Mouse (Mus musculus) ovary, postnatal 14 days (tissue): ENCODE results near the gene Scn1b.

Experiments used
- DNase-seq: peaks from one replicate; pipeline ENCODE4 v3.0.0; 2022; ENCODE audit warnings: low spot score

Gene Scn1b

DNA sequence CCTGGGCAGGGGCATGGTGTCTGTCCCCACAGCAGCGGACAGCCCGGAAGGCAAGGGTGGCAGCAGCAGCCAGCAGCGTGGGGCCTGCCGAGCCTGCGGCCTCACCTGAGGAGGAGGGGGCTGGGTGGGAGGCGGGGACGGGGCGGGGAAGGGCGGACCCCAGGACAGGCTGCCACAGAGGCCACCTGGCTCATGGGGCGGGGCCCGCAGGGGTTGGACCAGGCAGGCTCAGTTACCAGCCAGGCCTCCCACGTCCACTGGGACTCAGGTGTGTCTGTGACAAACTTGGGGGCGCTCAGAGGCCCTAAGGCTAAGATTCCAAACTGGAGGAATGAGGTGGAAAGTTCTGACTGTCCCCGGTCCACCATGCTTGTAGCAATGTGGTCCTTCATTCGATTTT, 11.6 kb downstream of the Scn1b start, which contains the start of gene Hpn:
TSS of gene Hpn (minus strand) at position 109 of the 400 bp plus-strand sequence.
- no peak for DNase-seq

DNA sequence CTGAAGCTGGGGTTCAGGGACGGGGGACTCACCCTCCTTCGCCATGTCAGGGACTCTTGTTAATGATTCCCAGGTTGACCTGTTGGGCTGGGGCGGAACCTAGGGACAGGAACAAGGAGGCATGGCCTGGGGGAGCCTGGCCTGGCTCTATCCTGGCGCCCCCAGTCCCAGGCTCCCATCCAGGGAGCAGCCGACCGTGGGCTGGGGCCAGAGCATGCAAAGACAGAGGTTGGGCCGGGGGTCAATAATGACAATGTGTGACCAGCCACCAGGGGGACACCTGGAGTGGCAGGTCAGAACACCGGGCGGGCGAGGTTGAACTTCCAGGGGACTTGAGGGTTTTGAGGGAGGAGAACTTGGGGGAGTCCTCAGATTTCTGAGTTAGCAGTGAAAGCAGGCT, 12.2 kb downstream of the Scn1b start:
- no peak for DNase-seq

DNA sequence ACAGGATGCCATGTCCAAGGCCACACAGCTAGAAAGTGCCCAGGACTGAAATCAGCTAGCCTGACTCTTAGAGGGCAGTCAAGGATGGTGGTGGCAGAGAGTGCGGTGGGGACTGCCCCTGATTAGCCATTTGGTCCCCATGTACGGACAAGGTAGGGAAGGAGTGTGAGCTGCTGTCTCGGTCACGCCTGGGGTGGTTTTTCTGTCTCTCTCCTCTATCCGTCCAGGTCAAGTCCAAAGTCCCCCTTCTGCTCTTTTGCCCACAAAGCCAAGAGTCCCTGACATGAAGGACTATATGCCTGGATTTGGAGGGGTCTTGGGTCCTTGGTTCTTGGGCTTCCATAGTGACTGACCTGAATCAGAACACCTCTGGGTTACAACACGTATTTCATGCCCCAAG, 13.0 kb downstream of the Scn1b start:
- no peak for DNase-seq

DNA sequence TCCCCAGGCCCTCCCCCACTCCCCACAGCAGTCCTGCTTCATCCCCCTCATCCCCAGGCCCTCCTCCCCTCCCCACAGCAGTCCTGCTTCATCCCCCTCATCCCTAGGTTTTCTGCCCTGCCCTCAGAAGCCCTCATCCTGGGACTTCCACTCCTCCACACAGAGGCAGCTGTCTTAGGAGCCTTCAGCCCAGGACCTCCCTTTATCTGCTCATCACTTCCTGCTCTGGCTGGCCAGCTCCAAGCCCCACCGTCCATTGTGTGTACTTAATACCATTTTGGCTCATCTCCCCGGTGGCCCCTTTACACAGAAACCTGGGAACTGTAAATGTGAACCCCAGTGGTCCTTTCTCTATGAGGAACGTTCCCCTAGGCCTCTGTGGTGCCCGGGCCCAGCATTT, 14.8 kb downstream of the Scn1b start:
- DNase-seq: no peak

DNA sequence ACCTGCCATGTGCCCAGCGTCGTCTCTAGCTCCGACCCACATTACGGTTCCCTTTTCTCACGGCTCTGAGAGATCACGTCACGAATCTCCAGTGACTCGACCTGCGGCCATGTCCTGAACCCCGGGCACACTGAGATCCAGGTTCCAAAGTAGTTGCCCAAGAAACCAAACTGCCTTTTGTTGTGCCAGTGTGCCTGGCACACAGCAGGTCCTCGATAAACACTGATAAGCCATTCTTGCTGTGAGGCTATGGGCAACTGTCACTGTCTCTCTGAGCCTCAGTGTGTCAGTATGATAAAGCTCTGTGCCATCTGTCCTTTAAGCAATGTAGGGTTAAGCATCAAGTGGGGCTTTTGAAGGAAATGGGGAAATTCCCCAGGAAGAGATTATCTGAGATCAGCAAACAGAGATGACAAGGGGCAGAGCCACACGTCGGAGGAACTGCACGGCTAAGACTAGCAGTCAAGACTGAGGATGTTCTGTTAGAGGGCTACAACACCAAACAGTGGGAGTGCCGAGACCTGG, 15.9 kb downstream of the Scn1b start:
- DNase-seq: no peak

DNA sequence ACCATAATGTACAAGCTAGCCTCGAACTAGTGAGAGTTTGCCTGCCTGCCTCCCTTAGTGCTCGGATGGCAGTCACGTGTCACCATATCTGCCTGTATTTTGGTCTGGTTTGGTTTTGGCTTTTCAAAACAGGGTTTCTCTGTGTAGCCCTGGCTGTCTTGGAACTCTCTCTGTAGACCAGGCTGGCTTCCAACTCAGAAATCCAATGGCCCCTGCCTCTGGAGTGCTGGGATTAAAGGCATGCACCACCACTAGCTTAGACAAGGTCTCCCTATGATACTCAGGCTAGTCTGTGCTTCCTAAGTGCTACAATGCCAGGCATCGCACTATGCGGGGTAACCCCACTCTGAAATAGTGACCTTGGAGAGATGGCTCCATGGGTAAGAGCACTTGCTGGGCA, 17.0 kb downstream of the Scn1b start:
- no peak for DNase-seq

DNA sequence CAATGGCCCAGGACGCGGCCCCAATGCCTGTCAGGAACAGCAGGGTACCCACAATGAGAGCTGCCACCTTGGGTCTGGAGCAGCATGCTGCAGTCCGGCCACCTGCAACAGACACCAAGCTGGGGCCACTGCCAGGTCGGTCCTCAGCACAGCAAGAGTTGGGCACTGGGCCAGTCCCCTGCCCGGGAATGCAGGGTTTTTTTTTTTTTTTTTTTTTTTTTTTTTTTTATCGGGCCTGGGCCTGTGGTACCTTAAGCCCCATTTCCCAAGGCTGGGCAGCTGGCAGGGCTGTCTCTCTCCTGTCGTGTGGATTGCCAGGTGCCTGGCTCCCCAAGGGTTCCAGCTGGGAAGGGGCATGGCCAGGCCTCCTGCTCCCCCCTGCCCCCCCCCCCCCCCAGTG, 17.7 kb downstream of the Scn1b start:
- DNase-seq: no peak

DNA sequence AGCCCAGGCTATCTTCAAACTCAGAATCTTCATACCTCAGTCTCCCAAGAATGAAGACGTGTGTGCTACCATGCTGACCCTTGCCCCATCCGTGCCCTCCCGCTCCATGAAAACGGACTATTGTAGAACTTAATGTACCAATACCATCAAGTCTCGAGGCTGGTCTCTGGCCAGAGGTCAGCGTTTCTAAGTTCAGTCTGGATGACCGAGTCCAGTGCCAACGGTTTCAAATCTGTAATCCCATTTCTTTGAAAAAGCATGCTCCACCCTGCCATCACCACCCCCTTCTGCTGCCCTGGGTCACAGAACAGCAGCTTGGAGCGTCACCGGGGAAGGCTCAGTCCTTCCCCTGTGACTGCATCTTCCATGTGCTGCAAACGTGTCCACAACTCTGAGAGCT, 19.0 kb downstream of the Scn1b start:
- DNase-seq: no peak

DNA sequence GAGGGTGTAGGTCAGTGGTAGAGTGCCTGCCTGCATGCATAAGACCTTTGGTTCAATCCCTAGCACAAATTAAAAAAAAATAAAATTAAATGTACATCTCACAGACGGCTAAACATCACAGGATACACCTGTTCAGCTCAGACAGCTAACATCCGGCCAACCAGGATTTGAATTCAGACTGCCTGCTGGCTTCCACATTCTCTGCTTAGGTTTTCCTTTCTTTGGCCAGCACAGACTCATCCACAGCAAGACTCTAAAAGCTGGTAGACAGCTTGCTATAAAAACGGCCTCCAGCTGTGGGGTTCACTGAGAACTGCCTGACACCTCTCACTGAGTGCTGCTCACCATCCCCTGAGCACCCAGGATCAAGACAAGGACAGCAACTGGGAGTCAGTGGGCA, 20.6 kb downstream of the Scn1b start:
- no peak for DNase-seq

DNA sequence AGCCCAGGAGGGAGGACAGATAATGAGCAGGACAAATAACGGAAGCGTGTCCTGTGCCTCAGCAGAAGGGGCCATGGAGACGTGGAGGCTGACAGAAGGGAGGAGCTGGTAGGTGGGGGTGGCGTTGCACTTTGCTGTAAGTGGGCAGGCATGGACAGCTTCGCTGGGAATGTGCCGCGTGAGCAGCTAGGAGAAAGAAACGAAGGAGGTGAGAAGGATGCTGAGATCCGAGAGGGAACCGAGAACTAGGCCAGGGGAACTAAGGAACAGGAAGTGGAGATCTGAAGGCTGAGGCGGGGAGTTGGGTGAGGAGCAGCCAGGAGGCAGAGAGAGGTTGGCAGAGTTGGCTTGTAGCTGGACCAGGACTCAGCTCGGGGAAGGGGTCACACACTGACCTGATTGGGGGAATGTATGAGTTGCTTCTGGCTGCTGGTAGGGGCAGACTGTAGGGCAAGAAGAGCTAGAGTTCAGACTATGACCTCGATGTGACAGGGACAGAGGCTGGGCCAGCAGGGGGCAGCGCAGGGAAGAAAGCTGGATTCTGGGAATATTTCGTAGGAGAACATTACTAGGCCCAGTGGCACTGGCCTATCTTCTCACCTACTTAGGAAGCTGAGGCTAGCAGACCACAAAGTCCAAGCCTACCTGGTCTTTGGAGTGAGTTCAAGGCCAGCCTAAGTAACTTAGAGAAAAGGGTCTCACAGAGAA, 21.6 kb downstream of the Scn1b start:
- DNase-seq: peak; percentile 51

DNA sequence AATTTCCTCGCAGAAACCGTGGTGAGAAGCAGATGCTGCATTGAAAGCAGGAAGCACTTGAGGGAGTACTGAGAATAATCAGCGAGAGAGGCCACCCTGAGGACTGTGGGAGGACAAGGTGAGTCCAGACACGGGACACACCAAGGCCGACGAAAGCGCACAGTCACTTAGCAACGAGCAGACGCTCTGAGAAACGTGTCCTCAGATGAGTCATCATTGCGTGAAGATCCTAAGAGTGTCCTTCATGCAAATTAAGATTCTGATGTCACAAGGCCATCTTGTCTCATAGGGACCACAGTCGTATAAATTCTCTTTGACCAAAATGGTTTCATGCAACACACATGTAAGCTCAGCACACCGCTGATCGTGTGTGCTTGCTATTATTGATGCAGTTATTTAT, 26.0 kb downstream of the Scn1b start:
- no peak for DNase-seq

DNA sequence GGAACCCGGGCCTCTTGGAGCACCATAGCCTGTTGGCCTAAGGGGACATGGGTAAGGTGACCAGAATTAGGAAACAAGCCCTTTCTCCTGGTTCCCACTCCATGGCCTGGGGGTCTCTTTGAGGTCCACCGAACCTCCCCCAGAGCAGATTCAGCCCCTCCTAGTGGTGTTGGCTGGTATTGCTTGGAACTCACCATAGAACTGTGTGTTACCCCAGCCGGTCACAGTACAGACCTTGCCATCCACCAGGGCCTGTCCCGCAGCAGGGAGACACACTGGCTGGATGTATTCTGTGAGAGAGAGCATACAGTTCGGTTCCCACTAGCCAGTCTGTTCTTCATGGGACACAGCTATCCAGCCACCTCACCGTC, 27.2 kb downstream of the Scn1b start:
- DNase-seq: no peak

DNA sequence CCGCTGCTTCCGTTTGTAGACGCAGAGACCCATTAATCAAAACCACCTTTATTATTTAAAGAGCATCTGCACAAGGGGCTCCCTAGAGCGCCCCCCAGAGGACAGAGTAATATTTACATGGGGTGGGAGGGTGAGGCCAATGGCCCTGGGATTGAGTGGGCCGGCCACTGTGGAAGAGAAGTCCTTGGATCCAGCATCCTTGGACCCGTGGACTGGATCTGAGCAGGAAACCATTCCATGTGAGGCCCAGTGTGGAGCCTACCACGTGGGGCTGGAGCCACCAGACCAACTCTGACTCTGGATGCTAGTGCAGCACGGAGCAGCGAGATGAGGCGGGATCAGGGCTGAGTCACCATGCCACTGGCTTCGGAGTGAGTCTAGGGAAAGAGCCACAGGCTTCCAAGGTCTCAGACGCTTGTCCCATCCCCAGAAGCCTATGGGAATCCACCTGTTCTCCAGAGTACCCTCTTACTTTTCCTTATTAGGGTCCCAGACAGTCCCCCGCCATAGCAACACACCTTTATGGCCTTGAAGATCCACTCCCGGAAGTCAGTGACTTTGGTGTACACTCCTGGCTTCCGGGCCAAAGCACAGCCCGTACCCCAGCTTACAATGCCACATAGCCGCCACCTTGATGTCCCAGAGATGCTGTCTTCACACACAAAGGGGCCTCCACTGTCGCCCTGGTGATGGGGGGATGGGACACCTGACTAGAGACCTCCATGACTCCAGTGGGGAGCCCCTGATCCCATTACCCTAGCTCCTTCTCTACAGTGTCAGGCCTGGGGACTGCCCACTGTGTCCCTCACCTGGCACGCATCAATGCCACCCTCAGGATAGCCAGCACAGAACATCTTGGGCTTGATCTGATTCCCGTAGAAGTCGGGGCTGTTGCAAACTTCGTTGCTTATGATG, 27.8 kb downstream of the Scn1b start:
- no peak for DNase-seq

DNA sequence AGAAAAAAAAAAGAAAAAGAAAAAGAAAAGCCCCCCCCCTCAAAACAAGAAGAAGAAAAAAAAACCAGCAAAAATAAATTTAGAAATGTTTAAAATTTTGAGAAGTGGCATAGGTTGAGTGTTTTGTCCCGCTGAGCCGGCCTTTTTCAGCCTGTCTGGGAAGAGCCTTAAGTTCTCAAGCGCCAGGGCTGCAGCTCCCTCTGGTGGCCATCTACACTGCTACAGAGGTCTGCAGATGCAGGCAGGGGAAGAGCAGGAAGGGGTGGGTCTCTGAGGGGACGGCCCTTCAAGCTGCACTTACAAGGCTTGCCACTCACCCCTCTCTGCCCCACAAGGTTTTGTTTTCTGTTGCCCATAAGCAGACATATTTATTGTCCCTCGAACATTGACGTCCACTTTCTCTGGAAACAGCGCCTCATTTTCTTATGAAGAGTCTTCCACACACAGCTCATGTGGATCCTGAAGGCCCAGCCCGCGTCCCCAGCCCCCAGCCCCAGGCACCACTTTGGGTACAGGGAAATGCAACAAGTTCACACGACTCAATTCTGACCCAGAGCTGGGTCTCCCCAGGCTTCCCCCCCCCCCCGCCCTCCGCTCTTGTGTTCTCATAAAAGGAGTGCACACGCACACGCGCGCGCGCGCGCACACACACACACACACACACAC, 29.1 kb downstream of the Scn1b start:
- peak; percentile 84 for DNase-seq

DNA sequence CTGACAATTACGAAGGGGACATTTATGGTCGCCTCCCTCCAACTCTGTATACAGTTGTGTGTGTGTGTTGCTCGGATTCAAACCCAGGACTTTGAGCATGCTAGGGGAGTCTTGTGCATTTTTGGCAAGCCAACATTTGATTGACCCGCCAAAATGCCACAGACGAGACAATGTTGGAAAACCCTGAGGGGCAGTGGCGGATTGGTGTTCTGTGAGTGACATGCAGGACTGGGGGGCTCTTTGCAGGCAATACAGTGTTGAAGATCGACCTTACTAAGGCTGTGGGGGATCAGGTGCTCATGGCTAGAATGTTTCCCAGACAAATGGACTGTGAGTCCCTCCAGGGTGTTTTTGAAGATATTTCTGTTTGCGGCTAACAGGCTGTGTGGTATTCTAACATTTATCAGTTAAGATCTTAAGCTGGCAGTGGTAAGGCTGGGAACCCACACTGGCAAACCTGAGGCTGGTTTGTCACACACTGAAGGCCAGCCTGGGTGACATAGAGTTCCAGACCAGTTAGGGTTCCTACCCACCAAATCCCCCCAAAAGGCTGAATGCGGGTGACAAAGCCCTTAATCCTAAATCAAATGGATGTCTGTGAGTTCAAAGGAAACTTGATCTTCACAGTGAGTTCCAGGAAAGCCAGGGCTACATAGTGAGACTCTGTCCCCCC, 29.8 kb downstream of the Scn1b start:
- no peak for DNase-seq

DNA sequence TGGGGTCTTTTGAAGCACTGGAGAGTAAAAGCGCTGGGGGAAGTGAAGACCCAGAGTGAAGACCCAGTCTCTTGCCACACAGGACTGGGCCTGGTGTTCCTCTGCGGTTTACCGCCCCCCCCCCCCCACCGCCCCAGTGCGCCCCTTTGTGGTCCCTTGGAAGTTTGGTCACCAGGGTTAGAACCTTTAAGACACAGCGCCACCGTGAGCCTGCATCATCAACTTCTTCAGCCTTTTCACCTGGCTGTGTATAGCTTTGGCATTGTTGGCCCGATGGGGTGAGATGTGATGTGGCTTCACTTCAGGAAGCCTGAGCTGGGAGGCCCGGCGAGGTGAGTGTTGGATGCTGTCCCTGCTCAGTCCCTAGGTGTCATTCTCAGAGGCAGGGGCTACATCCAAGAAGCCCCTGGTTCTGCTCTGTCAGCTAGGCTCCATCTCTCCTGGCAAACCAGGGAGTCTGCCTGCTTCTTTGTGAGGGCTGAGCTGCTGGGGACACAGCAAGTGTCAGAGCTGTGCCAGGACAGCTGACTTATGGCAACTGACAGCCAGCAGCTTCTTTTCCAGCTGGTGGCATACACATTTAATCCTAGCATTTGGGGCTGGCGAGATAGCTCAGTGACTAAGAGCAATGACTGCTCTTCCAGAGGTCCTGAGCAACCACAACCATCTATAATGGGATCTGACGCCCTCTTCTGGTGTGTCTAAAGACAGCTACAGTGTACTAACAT, 31.9 kb downstream of the Scn1b start:
- no peak for DNase-seq

DNA sequence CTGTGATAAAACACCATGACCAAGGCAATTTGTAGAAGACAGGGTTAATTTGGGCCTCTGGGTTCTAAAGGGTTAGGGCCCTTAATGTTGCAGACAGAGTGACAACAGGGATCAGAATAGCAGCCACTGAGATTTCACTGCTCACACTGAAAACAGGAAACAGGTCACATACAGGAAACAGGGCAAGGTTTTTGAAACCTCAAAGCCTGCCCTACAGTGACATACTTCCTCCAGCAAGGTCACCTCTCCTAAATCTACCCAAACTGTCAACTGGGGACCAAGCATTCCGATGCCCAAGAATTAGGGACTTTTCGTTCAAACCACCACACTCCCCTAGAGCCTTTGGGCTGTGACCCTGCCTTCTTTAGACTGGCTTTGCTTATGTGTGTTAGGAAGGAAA, 37.1 kb downstream of the Scn1b start:
- DNase-seq: no peak

DNA sequence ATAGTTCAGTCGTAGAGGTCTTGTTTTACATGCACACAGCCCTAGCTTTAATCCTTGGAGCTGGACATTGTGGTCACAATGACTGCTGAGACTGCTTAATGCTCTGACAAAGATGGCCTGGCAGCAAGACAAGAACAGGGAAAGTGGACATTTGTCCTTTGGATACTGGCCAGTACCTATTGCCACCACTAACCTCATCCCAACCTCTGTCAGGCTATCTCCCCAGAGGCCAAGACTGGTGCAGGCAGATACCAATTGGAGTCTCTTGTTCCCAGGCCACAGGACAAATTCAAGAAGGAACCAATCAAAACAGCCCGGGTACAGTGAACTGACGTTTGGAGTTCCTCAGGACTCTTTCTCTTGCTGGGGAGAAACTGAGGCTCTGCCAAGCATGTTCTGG, 38.6 kb downstream of the Scn1b start:
- DNase-seq: no peak

DNA sequence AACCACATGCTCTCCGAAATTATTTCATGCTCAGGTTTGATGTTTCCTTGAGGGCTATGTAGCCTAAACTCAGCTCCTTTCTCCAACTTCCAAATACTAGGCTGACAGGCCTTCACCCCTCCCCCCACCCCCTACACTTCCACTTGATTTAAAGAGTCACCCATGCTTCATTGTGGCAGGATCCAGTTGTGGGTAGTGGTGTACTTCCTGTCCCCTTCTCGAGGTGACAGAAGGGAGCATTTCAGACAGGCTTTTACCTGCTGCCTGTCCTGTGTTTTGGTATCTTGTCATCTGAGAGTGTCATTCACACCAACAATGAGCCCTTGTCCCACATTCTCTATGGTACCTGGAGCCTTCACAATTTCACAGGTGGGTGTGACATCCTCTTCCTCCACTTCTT, 39.5 kb downstream of the Scn1b start:
- no peak for DNase-seq

DNA sequence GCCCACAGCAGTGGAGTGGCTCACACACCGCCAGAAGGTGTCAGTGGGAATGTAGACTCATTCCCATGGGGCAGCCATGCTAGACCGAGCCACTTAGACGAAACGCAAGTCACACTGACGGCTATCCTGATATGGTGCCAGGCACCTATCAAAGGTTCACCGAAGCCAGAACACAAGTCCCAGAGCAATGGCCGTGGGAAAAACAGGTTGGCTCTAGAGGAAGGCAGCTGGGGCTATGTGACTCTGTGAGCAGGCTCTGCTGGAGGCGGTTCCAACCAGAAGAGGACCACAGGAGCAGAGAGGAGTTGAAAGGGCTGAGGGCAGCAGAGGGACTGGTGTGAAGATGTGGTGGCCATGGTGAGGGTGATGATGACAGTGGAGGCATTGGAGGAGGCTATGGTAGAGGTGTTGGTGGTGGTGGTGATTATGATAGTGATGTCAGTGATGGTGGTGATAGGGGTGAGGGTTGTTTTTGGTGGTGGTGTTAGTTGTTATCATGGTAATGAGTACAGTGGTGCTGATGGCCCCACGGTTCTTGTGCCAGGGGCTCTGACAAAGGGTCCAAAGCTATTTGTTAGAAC, 40.5 kb downstream of the Scn1b start:
- DNase-seq: no peak

DNA sequence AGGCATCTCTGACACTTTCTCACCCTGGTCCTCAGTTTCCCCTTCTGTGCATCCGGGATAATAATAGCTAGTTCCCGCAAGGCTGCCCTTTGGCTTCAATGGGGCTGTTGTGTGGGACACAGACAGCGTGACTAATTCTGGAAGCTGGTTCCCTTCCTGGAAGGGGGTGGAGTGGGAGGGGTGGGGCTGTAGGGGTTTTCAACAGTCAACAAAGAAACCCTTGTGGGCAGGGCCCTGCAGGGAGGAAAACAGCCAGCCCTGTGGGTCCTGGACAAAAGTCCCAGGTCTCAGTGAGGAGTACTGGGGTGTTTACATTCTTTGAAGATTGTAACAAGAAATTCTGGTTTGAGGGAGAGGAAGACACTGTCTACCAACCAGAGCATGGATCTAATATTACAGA, 41.6 kb downstream of the Scn1b start:
- no peak for DNase-seq
